Mouse (Mus musculus) heart, adult 2 months (tissue): Measurements from ENCODE around the gene H2-M5. TPM values are rescaled to one million over a fixed set of nuclear protein-coding genes. Genes with fewer than 3 reads are reported as not detected.

Source experiments
- DNase-seq, 2 experiments: peaks; one replicate each; pipeline ENCODE4 v3.0.0; 2021
- H3K27ac ChIP-seq: fragments of 200-600 bp; 2 replicates; pipeline ENCODE4 v1.8.1; 2022
- H3K27me3 ChIP-seq: fragments of 200-500 bp; 2 replicates; pipeline ENCODE4 v1.6.1; 2012; ENCODE audit warnings: mild to moderate bottlenecking, low read length, inconsistent platforms, mixed read lengths; ENCODE audit not compliant: control insufficient read depth, insufficient read depth
- H3K36me3 ChIP-seq: fragments of 200-500 bp; 2 replicates; pipeline ENCODE4 v1.6.1; 2012; ENCODE audit warnings: low read length, inconsistent platforms; ENCODE audit not compliant: control insufficient read depth, insufficient read depth
- H3K4me1 ChIP-seq: fragments of 200-500 bp; 2 replicates; pipeline ENCODE4 v1.6.1; 2011; ENCODE audit warnings: low read length; ENCODE audit not compliant: control insufficient read depth, insufficient read depth
- H3K4me3 ChIP-seq: fragments of 200-600 bp; 2 replicates; pipeline ENCODE4 v1.8.1; 2022
- H3K79me2 ChIP-seq: fragments of 200-500 bp; replicated peaks from 2 replicates; pipeline ENCODE4 v1.6.1; 2012; ENCODE audit warnings: mild to moderate bottlenecking, inconsistent platforms, low read length, moderate library complexity, mixed read lengths; ENCODE audit not compliant: control insufficient read depth, insufficient read depth
- H3K9ac ChIP-seq: fragments of 200-500 bp; 2 replicates; pipeline ENCODE4 v1.6.1; 2012; ENCODE audit warnings: low read depth, mild to moderate bottlenecking, control low read depth, inconsistent platforms, low read length, mixed read lengths
- CTCF ChIP-seq: fragments of 200-600 bp; IDR thresholded peaks from 2 replicates; pipeline ENCODE4 v1.8.1; 2022; ENCODE audit warnings: antibody characterized with exemption, mild to moderate bottlenecking, moderate library complexity
- EP300 ChIP-seq: fragments of 200-500 bp; IDR thresholded peaks from 2 replicates; pipeline ENCODE4 v1.6.1; 2011; ENCODE audit warnings: low read depth, low read length, control low read depth; ENCODE audit not compliant: insufficient read depth
- POLR2A ChIP-seq: fragments of 200-500 bp; IDR thresholded peaks from 2 replicates; pipeline ENCODE4 v1.6.1; 2011; ENCODE audit warnings: mild to moderate bottlenecking, low read depth, low read length, control low read depth; ENCODE audit not compliant: insufficient read depth
- WGBS: fragments of 180-500 bp; shearing (Covaris S2); methylation state at CpG from one replicate; pipeline ENCODE4 v1.1.7; 2018; 5-methylcytosine and 5-hydroxymethylcytosine counted together
- intact Hi-C: fragments of 180-260 bp; cut with DNase I; formaldehyde crosslinking; loops from one replicate; pipeline ENCODE4 v1.15.1; 2025
- polyA plus RNA-seq: library from polyadenylated mRNA; depleted of rRNA; stranded (reverse); fragments of >200 nt; gene quantifications from 2 replicates; pipeline ENCODE4 v1.2.3, GENCODE M21; 2012
- total RNA-seq, 2 experiments: library from RNA; stranded (reverse); gene quantifications; 2 replicates each; pipeline ENCODE4 v1.2.3; 2021

The H2-M5 gene
- total and polyA plus RNA-seq, 3 experiments = 0.14 to 0.63 (median 0.41) TPM

- TF ChIP-seq EP300 (no peak), CTCF (no peak), POLR2A (no peak)
- no peak for DNase-seq
- intact Hi-C loops = no loop called here
- 93% methylated on average over 17 of the region's 17 CpGs for WGBS
- Histone ChIP-seq H3K79me2 (no peaks in the 10 kb centered on the region), H3K4me3 (no peak overlapping the region), H3K27ac (no peak overlapping the region), H3K27me3 (no peaks in the 10 kb centered on the region), H3K9ac (no peak overlapping the region), H3K4me1 (no peaks in the 10 kb centered on the region), H3K36me3 (no peaks in the 10 kb centered on the region)
Measured at GRCm38 (mm10) chr17:37009460-37010042, 20.2 kb upstream of the H2-M5 start.

- intact Hi-C loops = no loop called here
- no peaks in the 10 kb centered on the region for H3K36me3 ChIP-seq
- no peak for TF ChIP-seq POLR2A
- no peak for TF ChIP-seq EP300
- TF ChIP-seq CTCF = no peak
- H3K27ac ChIP-seq = no peak overlapping the region
- no peak overlapping the region for H3K9ac ChIP-seq
- H3K4me1 ChIP-seq = no peaks in the 10 kb centered on the region
- no peak overlapping the region for H3K4me3 ChIP-seq
- WGBS = 87% methylated on average over 6 of the region's 6 CpGs
- no peaks in the 10 kb centered on the region for H3K79me2 ChIP-seq
- no peaks in the 10 kb centered on the region for H3K27me3 ChIP-seq
- DNase-seq = no peak
Measured at GRCm38 (mm10) chr17:37008161-37008560, 18.8 kb upstream of the H2-M5 start.

GRCm38 (mm10) chr17:37003366-37003765 is 14.0 kb upstream of the H2-M5 start:
- Histone ChIP-seq H3K4me1 (no peaks in the 10 kb centered on the region), H3K4me3 (peak overlapping the region; percentile 60; the same call in 1 of the 2 replicates), H3K79me2 (no peaks in the 10 kb centered on the region), H3K27me3 (no peaks in the 10 kb centered on the region), H3K27ac (no peak overlapping the region), H3K9ac (no peak overlapping the region), H3K36me3 (no peaks in the 10 kb centered on the region)
- WGBS = 27% methylated on average over 4 of the region's 4 CpGs
- TF ChIP-seq POLR2A (no peak), EP300 (no peak)
- DNase-seq = no peak
- intact Hi-C loops = no loop called here

- intact Hi-C loops = no loop called here
- WGBS = 1% methylated on average over 49 of the region's 49 CpGs
Measured at GRCm38 (mm10) chr17:37002364-37003330, 13.3 kb upstream of the H2-M5 start.

GRCm38 (mm10) chr17:37000863-37001262 is 11.5 kb upstream of the H2-M5 start, which contains the start of gene Zfp57:
TSS of gene Zfp57 (plus strand) at chr17:37001163.
- WGBS = 92% methylated on average over 7 of the region's 7 CpGs
- Histone ChIP-seq H3K36me3 (no peaks in the 10 kb centered on the region), H3K4me3 (no peak within 1 kb of the TSS), H3K79me2 (no peaks in the 10 kb centered on the region), H3K27me3 (no peaks in the 10 kb centered on the region), H3K4me1 (no peaks in the 10 kb centered on the region), H3K27ac (no peak within 1 kb of the TSS), H3K9ac (no peak within 1 kb of the TSS)
- intact Hi-C loops = no loop called here
- no peak for TF ChIP-seq CTCF
- TF ChIP-seq POLR2A = no peak
- TF ChIP-seq EP300 = no peak
- no peak for DNase-seq

More at GRCm38 (mm10) chr17:37002364-37003330, 13.3 kb upstream of the H2-M5 start:
- TF ChIP-seq EP300 = no peak
- no peak for TF ChIP-seq CTCF
- TF ChIP-seq POLR2A = no peak
- Histone ChIP-seq H3K4me3 (peak overlapping the region; percentile 60), H3K9ac (peak overlapping the region; percentile 63), H3K4me1 (no peaks in the 10 kb centered on the region), H3K36me3 (no peaks in the 10 kb centered on the region), H3K79me2 (no peaks in the 10 kb centered on the region), H3K27me3 (no peaks in the 10 kb centered on the region), H3K27ac (peak overlapping the region; percentile 59)
- DNase-seq = peak; percentile 44 to 53

- Histone ChIP-seq H3K4me3 (no peak overlapping the region), H3K36me3 (no peaks in the 10 kb centered on the region), H3K27me3 (no peaks in the 10 kb centered on the region), H3K9ac (no peak overlapping the region), H3K27ac (no peak overlapping the region), H3K79me2 (no peaks in the 10 kb centered on the region), H3K4me1 (no peaks in the 10 kb centered on the region)
- no peak for DNase-seq
- 62% methylated on average over 2 of the region's 2 CpGs for WGBS
- TF ChIP-seq EP300 (no peak), CTCF (no peak), POLR2A (no peak)
- intact Hi-C loops = no loop called here
Measured at GRCm38 (mm10) chr17:36998477-36998876, 9.1 kb upstream of the H2-M5 start.
